Mouse (Mus musculus) large intestine, adult 2 months (tissue): Measurements from ENCODE around the gene Vmn1r218. TPM values are rescaled to one million over a fixed set of nuclear protein-coding genes. Genes with fewer than 3 reads are reported as not detected.
"Not testable (repeated sequence)": the region's sequence is repeated elsewhere in the genome, so short reads cannot be mapped to it uniquely, and the experiment has no call there.

Experiments used
- DNase-seq: peaks from one replicate; pipeline ENCODE4 v3.0.0-alpha.2; 2012; ENCODE audit warnings: low read depth, low spot score
- WGBS: fragments of 180-500 bp; shearing (Covaris S2); methylation state at CpG from one replicate; pipeline ENCODE4 v1.1.7; 2018; 5-methylcytosine and 5-hydroxymethylcytosine counted together
- polyA plus RNA-seq: library from polyadenylated mRNA; depleted of rRNA; stranded (reverse); fragments of >200 nt; gene quantifications from 2 replicates; pipeline ENCODE4 v1.2.3, GENCODE M21; 2012; rRNA removed

Vmn1r218 gene
- not detected in 2 replicates for polyA plus RNA-seq

DNA sequence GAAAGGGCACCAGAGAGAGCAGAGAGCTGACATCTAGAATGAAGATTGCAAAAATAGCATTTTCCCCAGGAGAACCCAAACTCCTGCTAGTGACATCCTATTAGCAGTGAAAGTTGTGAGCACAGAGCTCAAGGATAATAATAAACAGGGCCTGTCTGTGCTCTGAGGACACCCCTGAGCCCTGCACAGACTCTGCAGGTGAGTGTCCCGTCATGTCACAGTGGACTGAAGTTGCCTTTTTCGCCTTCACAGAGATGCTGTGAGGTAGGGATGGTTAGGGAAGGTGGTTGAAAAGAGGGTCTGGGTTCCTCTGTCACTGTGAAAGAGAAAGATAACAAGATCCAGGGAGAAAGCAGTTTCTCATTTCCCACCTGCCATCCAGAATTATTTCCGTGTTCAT, at the start of gene Vmn1r218:
TSS of gene Vmn1r218 (plus strand) at position 57 of the 400 bp plus-strand sequence.
- no peak for DNase-seq
- 58% methylated on average over 3 of the region's 3 CpGs for WGBS

DNA sequence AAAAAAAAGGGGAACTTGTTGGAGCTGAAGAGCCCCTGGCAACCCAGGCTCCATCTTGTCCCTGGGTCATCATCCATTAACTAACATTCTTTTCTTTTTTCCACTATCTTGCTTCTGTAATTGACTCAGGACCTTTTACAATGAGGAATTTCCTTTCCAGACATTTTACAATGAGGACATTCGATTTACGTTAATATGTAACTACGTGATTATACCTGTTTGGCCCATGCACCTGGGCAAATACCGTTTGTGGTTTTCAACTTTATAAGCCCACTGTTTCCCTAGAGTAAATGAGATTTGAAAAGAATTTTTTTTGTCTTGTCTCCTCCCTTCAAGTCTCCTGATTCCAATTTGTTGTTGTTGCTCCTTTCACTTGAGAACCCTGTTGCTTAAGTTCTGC, 38.6 kb upstream of the Vmn1r218 start:
- 29% methylated on average over 4 of the region's 4 CpGs for WGBS

DNA sequence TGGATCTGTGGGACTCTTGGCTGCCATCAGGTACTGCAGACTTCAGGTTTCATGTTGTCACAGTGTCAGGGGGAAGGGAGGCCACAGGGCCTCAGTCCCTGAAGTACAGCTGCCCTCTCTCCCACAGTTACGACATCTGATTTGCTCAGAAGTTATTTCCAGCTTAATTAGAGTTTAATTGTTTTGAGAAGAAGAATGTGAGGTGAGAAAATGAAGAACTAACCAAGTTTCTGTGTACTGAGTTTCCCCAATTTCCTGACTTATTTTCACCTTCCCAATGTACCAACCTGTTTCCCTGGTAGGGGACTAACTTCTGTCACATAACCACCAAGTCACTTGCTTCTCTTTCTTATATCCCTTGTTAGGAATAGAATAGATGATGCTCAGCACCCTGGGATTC, 14.8 kb upstream of the Vmn1r218 start, which contains the start of gene Vmn1r217:
TSS of gene Vmn1r217 (minus strand) at position 101 of the 400 bp plus-strand sequence.
- DNase-seq: not testable (repeated sequence)
- WGBS: 72% methylated on average over 1 of the region's 1 CpGs

More for the DNA sequence above, 38.6 kb upstream of the Vmn1r218 start:
- DNase-seq: peak; percentile 50

DNA sequence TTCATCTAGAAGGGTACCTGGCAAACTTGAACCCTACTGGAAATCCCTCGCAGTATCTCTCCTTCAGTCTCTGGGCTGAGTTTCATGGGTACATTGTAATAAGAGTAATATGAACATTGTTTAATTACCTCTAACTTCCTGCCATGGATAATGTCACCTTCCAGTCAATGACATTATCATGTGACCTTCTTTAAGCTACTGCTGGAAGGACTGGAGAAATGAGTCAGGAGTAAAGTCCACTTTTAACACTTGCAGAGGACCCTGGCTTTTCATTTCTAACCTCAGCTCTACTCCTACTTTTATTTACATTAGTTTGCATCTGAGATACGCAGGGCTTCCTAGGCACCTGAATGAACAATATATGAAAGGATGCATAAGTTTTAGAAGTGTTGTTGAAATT, 12.3 kb upstream of the Vmn1r218 start:
- no peak for DNase-seq
- WGBS: 65% methylated on average over 2 of the region's 2 CpGs

DNA sequence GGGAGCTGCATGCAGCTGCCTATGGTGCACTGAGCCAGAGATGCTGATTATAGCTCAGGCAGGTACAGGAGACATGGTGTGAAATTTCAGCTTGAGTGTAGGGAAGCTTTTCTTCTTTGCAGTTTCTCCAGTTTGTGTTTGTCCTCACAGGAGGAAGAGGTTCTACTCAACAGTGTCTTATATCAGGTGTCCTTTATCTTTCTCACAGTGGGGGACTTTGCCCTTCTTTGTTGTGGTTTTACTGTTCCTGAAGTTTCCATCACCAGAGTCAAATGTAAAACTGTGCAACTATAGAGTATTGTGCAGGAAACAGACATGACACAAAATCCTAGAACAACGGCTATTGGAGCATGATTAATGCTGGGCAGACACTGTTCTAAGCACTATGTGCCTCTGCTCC, 546 bp downstream of the Vmn1r218 start:
- no peak for DNase-seq
- WGBS: 24% methylated on average over 1 of the region's 1 CpGs

DNA sequence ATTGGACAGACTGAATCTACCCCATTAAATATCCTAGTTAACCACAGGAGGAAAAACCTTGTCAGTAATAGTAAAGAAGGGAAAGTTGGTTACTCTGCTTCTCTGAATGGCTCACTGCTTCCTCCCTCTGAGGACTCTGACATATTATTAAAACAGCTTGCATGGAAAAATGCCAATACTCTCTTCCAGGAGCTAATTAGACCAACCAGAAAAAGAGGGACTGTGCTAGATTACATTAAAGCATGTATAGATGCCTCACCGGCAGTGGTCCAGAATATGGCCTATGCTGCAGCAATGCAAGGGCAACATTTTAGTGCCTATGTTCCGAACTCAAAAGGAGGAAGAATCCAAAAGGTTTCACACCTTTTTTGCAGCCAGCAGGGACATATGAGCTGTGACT, 5.9 kb downstream of the Vmn1r218 start:
- WGBS: 85% methylated on average over 2 of the region's 2 CpGs

DNA sequence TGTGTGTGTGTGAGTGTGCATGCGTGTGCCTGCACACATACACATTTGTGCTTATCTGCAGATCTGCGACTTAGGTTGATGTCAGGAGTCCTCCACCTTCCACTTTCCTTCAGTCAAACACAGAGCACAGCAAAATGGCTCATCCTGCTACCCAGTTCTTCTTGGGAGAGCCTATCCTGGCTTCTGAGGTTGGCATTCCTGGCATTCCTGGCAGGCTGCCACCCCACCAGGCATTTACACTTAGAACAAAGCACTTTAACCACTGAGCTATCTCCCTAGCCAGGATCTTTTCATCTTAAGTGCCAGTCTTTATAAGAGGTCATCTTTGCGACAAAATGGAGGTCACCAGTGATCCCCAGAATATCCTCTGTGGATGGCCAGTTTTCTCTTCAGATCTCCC, 24.9 kb downstream of the Vmn1r218 start:
- DNase-seq: no peak
- WGBS: 77% methylated on average over 3 of the region's 3 CpGs

More for the DNA sequence above, 5.9 kb downstream of the Vmn1r218 start:
- no peak for DNase-seq

DNA sequence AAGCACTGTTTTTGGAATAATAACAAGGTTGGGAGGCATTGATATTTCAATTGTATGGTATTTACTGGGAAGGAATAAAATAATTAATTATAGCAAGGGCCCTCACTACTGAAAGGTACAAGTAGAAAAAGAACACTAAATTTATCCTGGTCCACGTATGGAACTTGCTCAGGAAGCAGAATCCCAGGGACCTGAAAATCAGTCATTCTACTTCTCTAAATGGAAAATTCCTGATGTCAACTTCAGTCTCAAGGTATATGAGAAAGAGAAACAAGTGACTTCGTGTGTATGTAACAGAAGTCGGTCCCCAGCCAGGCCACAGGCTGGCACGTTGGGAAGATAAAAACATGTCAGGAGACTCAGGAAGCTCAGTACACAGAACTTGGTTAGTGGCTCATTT, 26.1 kb downstream of the Vmn1r218 start, which contains the start of gene Vmn1r219:
TSS of gene Vmn1r219 (plus strand) at position 301 of the 400 bp plus-strand sequence.
- 76% methylated on average over 4 of the region's 4 CpGs for WGBS
- DNase-seq: no peak

DNA sequence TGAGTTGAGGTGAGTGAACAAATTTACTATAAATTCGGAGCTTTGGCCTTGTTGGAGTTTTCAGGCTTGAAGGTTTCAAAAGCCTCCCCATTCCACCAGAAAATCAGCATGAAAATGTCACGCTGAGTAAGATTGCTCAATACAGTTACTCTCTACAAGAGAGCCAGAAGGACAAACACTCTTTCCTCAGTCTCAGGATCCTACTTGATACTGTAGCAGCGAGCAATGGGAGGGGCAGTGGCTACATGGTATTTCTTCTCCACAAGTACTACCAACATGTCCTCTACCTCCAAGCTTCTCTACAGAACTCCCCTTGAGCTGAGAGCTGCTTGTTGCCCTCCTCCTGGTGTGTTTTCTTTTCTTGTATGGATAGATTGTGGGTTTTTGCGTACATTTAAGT, 33.5 kb downstream of the Vmn1r218 start:
- 87% methylated on average over 4 of the region's 4 CpGs for WGBS

DNA sequence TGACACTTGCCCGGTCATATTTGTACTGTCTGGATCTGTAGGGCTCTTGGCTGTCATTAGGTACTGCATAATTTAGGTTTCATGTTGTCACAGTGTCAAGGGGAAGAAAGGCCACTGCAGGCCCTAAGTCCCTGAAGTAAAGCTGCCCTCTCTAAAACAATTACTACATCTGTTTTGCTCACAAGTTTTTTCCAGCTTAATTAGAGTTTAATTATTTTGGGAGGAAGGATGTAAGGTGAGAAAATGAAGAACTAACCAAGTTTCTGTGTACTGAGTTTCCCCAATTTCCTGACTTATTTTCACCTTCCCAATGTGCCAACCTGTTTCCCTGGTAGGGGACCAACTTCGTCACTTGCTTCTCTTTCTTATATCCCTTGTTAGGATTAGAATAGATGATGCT, 54.9 kb downstream of the Vmn1r218 start, which contains the start of gene Vmn1r220:
TSS of gene Vmn1r220 (minus strand) at position 101 of the 400 bp plus-strand sequence.
- DNase-seq: no peak
- 85% methylated on average over 2 of the region's 2 CpGs for WGBS

More for the DNA sequence above, 33.5 kb downstream of the Vmn1r218 start:
- not testable (repeated sequence) for DNase-seq

Other genes with a start within 250 kb of the Vmn1r218 start
- gene Vmn1r212, start 248.9 kb upstream of the Vmn1r218 start, polyA plus RNA-seq: not detected in 2 replicates
- not detected in 2 replicates for gene Vmn1r213, start 125.5 kb upstream of the Vmn1r218 start, polyA plus RNA-seq
- not detected in 2 replicates for gene Vmn1r214, start 102.7 kb upstream of the Vmn1r218 start, polyA plus RNA-seq
- not detected in 2 replicates for gene Vmn1r215, start 65.1 kb upstream of the Vmn1r218 start, polyA plus RNA-seq
- gene Vmn1r217, start 14.9 kb upstream of the Vmn1r218 start, polyA plus RNA-seq: not detected in 2 replicates
- gene Vmn1r219, start 26.2 kb downstream of the Vmn1r218 start, polyA plus RNA-seq: not detected in 2 replicates
- not detected in 2 replicates for gene Vmn1r220, start 54.8 kb downstream of the Vmn1r218 start, polyA plus RNA-seq
- not detected in 2 replicates for gene Vmn1r221, start 81.0 kb downstream of the Vmn1r218 start, polyA plus RNA-seq
- not detected in 2 replicates for gene Vmn1r222, start 102.8 kb downstream of the Vmn1r218 start, polyA plus RNA-seq
- not detected in 2 replicates for gene Vmn1r223, start 114.0 kb downstream of the Vmn1r218 start, polyA plus RNA-seq
- 1.1 and 1.7 TPM in 2 replicates for gene Zfp322a, start 236.1 kb downstream of the Vmn1r218 start, polyA plus RNA-seq